Mouse (Mus musculus): Measurements from ENCODE around the gene Aox2.

DNA sequence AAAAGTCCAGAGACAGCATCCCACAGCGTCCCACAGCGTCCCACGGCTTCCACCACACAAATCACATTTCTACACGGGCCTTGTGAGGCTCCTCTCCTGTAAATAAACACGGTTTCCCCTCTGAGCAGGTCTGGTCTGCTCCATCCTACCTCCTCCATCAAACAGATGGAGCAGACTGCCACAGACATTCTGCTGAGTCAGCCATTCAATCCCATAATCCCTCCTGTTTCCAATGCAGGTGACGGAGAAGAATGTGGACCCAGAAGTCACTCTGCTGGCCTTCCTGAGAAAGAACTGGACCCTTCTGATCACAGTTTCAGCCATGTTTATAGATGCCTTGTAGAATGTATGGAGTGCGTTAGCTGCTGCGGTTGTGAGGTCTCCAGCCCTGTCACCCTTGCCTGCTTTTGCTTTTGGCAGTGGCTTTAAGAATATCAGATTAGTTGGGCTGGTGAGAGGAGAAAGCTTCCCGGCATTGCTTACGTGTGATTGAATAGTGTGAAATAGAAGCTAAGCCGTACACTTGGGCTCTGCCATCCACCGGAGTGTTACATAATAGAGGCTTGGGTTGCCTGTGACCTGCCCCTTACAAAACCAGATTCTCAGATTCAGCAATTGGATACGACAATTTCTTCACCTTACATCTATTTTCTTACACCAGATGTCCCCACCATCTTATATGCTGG lies 3.0 kb downstream of the Aox2 start:
- TF ChIP-seq CTCF (IDR thresholded peaks at IDR 0.05 in 2 of 3, conservative IDR thresholded peaks at IDR 0.05 in 1 of 3; ENCODE audit: control insufficient read depth in 1 of 3, insufficient read depth in 1 of 3, low read depth in 2 of 3, low read length in 3 of 3, poor library complexity in 1 of 3, severe bottlenecking in 1 of 3) (no peak), TBP (IDR thresholded peaks at IDR 0.05; ENCODE audit: low read depth, low read length) (no peak), EP300 (IDR thresholded peaks at IDR 0.05; ENCODE audit: low read depth in 1 of 2, low read length in 2 of 2) (no peak), RAD21 (IDR thresholded peaks at IDR 0.05; ENCODE audit: low read depth, low read length) (no peak), HCFC1 (IDR thresholded peaks at IDR 0.05; ENCODE audit: low read depth, low read length) (no peak), ZKSCAN1 (IDR thresholded peaks at IDR 0.05; ENCODE audit: low read depth, low read length) (no peak), ZC3H11A (IDR thresholded peaks at IDR 0.05; ENCODE audit: low read depth, low read length) (no peak), KAT2A (conservative IDR thresholded peaks at IDR 0.05; ENCODE audit: low read depth, low read length) (no peak), MYC (IDR thresholded peaks at IDR 0.05; ENCODE audit: low read depth, low read length) (no peak), GABPA (IDR thresholded peaks at IDR 0.05; ENCODE audit: low read depth, low read length) (no peak)

All from MEL (cell line).